Mouse (Mus musculus) megakaryocyte, embryonic 14.5 days (primary cell): Measurements from ENCODE around the gene Msi1. TPM values are rescaled to one million over a fixed set of nuclear protein-coding genes. Genes with fewer than 3 reads are reported as not detected.

Experiments used
- H3K27me3 ChIP-seq: replicated peaks from 2 replicates; pipeline ENCODE3; 2012; ENCODE audit warnings: inconsistent platforms
- H3K36me3 ChIP-seq: replicated peaks from 2 replicates; pipeline ENCODE3; 2012; ENCODE audit warnings: low read length, inconsistent platforms, mixed read lengths
- H3K4me1 ChIP-seq: 2 replicates; pipeline ENCODE4 v1.6.1; 2012; ENCODE audit warnings: inconsistent platforms
- H3K4me3 ChIP-seq: replicated peaks from 2 replicates; pipeline ENCODE3; 2012; ENCODE audit warnings: moderate library complexity, mild to moderate bottlenecking, inconsistent platforms
- H3K9me3 ChIP-seq: 2 replicates; pipeline ENCODE4 v1.6.1; 2012; ENCODE audit warnings: inconsistent platforms
- FLI1 ChIP-seq: IDR thresholded peaks from 2 replicates; pipeline ENCODE4 v1.6.1; 2012; ENCODE audit warnings: low read length, inconsistent platforms, mixed read lengths
- GATA1 ChIP-seq: IDR thresholded peaks from 3 replicates; pipeline ENCODE4 v1.6.1; 2012; ENCODE audit warnings: mixed read lengths, low read length, inconsistent platforms, borderline replicate concordance
- polyA plus RNA-seq: library from polyadenylated mRNA; stranded (reverse); fragments of >175 nt; gene quantifications from 2 replicates; pipeline ENCODE4 v1.2.3, GENCODE M21; 2012; ENCODE audit warnings: low replicate concordance; ENCODE audit not compliant: insufficient read depth

The Msi1 gene
- 0.02 and 2.2 TPM in 2 replicates for polyA plus RNA-seq

- H3K4me3 ChIP-seq: peak within 1 kb of the TSS; percentile 69
- H3K9me3 ChIP-seq: no peaks in the 10 kb centered on the region
- H3K4me1 ChIP-seq: peaks cover 23% of the 10 kb centered on the region
- no peaks in the 10 kb centered on the region for H3K36me3 ChIP-seq
- TF ChIP-seq GATA1 (no peak), FLI1 (no peak)
- peaks cover 95% of the 10 kb centered on the region for H3K27me3 ChIP-seq
Observed at GRCm38 (mm10) chr5:115429359-115430186, at the start of gene Msi1. Gene Msi1 (plus strand): TSS chr5:115429599.

GRCm38 (mm10) chr5:115391935-115392334 lies 37.5 kb upstream of the Msi1 start:
- H3K36me3 ChIP-seq: no peaks in the 10 kb centered on the region
- TF ChIP-seq GATA1 (no peak), FLI1 (no peak)
- H3K4me3 ChIP-seq: no peak overlapping the region
- peaks cover 60% of the 10 kb centered on the region for H3K27me3 ChIP-seq
- peaks cover 5% of the 10 kb centered on the region for H3K4me1 ChIP-seq
- H3K9me3 ChIP-seq: no peaks in the 10 kb centered on the region

- H3K27me3 ChIP-seq: peaks cover 69% of the 10 kb centered on the region
Observed at GRCm38 (mm10) chr5:115392969-115393368, 36.4 kb upstream of the Msi1 start.

GRCm38 (mm10) chr5:115394223-115394622 lies 35.2 kb upstream of the Msi1 start:
- Histone ChIP-seq H3K27me3 (peaks cover 78% of the 10 kb centered on the region), H3K4me1 (peaks cover 5% of the 10 kb centered on the region), H3K4me3 (no peak overlapping the region), H3K36me3 (no peaks in the 10 kb centered on the region), H3K9me3 (no peaks in the 10 kb centered on the region)
- TF ChIP-seq FLI1 (no peak), GATA1 (no peak)

More at GRCm38 (mm10) chr5:115392969-115393368, 36.4 kb upstream of the Msi1 start:
- no peak for TF ChIP-seq FLI1
- no peak for TF ChIP-seq GATA1
- no peaks in the 10 kb centered on the region for H3K36me3 ChIP-seq
- peaks cover 5% of the 10 kb centered on the region for H3K4me1 ChIP-seq
- H3K9me3 ChIP-seq: no peaks in the 10 kb centered on the region
- H3K4me3 ChIP-seq: no peak overlapping the region

- H3K4me3 ChIP-seq: no peak overlapping the region
- H3K36me3 ChIP-seq: no peaks in the 10 kb centered on the region
- peaks cover 77% of the 10 kb centered on the region for H3K27me3 ChIP-seq
- TF ChIP-seq FLI1: no peak
- no peak for TF ChIP-seq GATA1
- H3K4me1 ChIP-seq: peaks cover 5% of the 10 kb centered on the region
- no peaks in the 10 kb centered on the region for H3K9me3 ChIP-seq
Observed at GRCm38 (mm10) chr5:115394836-115395235, 34.6 kb upstream of the Msi1 start.

GRCm38 (mm10) chr5:115396654-115397053 lies 32.7 kb upstream of the Msi1 start:
- peaks cover 80% of the 10 kb centered on the region for H3K27me3 ChIP-seq
- no peaks in the 10 kb centered on the region for H3K36me3 ChIP-seq
- peaks cover 5% of the 10 kb centered on the region for H3K4me1 ChIP-seq
- TF ChIP-seq GATA1 (no peak), FLI1 (no peak)
- H3K4me3 ChIP-seq: no peak overlapping the region
- no peaks in the 10 kb centered on the region for H3K9me3 ChIP-seq

GRCm38 (mm10) chr5:115397839-115398780 lies 31.3 kb upstream of the Msi1 start:
- Histone ChIP-seq H3K36me3 (no peaks in the 10 kb centered on the region), H3K4me1 (peaks cover 5% of the 10 kb centered on the region), H3K9me3 (no peaks in the 10 kb centered on the region), H3K4me3 (no peak overlapping the region), H3K27me3 (peaks cover 81% of the 10 kb centered on the region)
- TF ChIP-seq FLI1 (no peak), GATA1 (no peak)

- Histone ChIP-seq H3K9me3 (no peaks in the 10 kb centered on the region), H3K4me3 (no peak overlapping the region), H3K27me3 (peaks cover 79% of the 10 kb centered on the region), H3K4me1 (peaks cover 4% of the 10 kb centered on the region; the same call in 1 of the 2 replicates), H3K36me3 (no peaks in the 10 kb centered on the region)
- TF ChIP-seq FLI1 (no peak), GATA1 (no peak)
Observed at GRCm38 (mm10) chr5:115402063-115402462, 27.3 kb upstream of the Msi1 start.

GRCm38 (mm10) chr5:115403436-115404140 lies 25.8 kb upstream of the Msi1 start:
- Histone ChIP-seq H3K27me3 (peaks cover 74% of the 10 kb centered on the region), H3K4me1 (peaks cover 10% of the 10 kb centered on the region), H3K36me3 (no peaks in the 10 kb centered on the region), H3K9me3 (no peaks in the 10 kb centered on the region), H3K4me3 (no peak overlapping the region)
- no peak for TF ChIP-seq FLI1
